Mouse (Mus musculus): Measurements from ENCODE around the gene Sypl.

GRCm38 (mm10) chr12:32943347-32943746 is 10.3 kb upstream of the Sypl start:
- TF ChIP-seq MAX (IDR thresholded peaks at IDR 0.05; ENCODE audit: low read length) (no peak), CTCF (IDR thresholded peaks at IDR 0.05 in 2 of 3, conservative IDR thresholded peaks at IDR 0.05 in 1 of 3; ENCODE audit: control insufficient read depth in 1 of 3, insufficient read depth in 1 of 3, low read depth in 2 of 3, low read length in 3 of 3, poor library complexity in 1 of 3, severe bottlenecking in 1 of 3) (no peak), USF1 (IDR thresholded peaks at IDR 0.05; ENCODE audit: low read depth, low read length) (no peak), POLR2A (IDR thresholded peaks at IDR 0.05; ENCODE audit: control insufficient read depth in 1 of 2, insufficient read depth in 1 of 2, low read depth in 1 of 2, low read length in 2 of 2, poor library complexity in 1 of 2) (no peak), EP300 (IDR thresholded peaks at IDR 0.05; ENCODE audit: low read depth in 1 of 2, low read length in 2 of 2) (no peak), UBTF (IDR thresholded peaks at IDR 0.05; ENCODE audit: borderline replicate concordance, insufficient read depth, low read depth, low read length) (no peak), ZKSCAN1 (IDR thresholded peaks at IDR 0.05; ENCODE audit: low read depth, low read length) (no peak), USF2 (IDR thresholded peaks at IDR 0.05; ENCODE audit: borderline replicate concordance in 1 of 2, insufficient read depth in 1 of 2, low read depth in 1 of 2, low read length in 2 of 2) (no peak), ZC3H11A (IDR thresholded peaks at IDR 0.05; ENCODE audit: low read depth, low read length) (no peak), TBP (IDR thresholded peaks at IDR 0.05; ENCODE audit: low read depth, low read length) (no peak), E2F4 (IDR thresholded peaks at IDR 0.05; ENCODE audit: borderline replicate concordance, low read depth, low read length) (no peak), CHD2 (IDR thresholded peaks at IDR 0.05; ENCODE audit: low read length) (no peak), ZMIZ1 (IDR thresholded peaks at IDR 0.05; ENCODE audit: low read depth, low read length) (no peak), POLR2AphosphoS2 (IDR thresholded peaks at IDR 0.05; ENCODE audit: low read length) (no peak)
